Mouse (Mus musculus) adrenal gland, adult 8-10 months (tissue): ENCODE results near the gene Htr6. TPM values are rescaled to one million over a fixed set of nuclear protein-coding genes. Genes with fewer than 3 reads are reported as not detected.

Experiments used
- total RNA-seq, 4 experiments: library from RNA; stranded (reverse); gene quantifications; 2 replicates each; pipeline ENCODE4 v1.2.4; 2022

Htr6 gene
- total RNA-seq, 4 experiments from 2014 or later, result 0.48 to 0.99 (median 0.84) TPM

Other genes with a start within 250 kb of the Htr6 start
- gene Pla2g5, start 212.1 kb downstream of the Htr6 start, total RNA-seq, result 10 to 100 TPM; 13.3 to 43.8 (median 24.8) TPM
- gene Gm13030, start 201.6 kb downstream of the Htr6 start, total RNA-seq, result not detected
- 1 to 10 TPM in 2 of 4 experiments, under 1 TPM in 2; 0.46 to 2.9 (median 0.86) TPM for gene Pla2g2e, start 197.6 kb downstream of the Htr6 start, total RNA-seq
- gene Otud3, start 161.6 kb downstream of the Htr6 start, total RNA-seq, result 10 to 100 TPM; 10.6 to 11.7 (median 11.3) TPM
- gene Rnf186, start 108.5 kb downstream of the Htr6 start, total RNA-seq, result not detected
- 10 to 100 TPM; 19.1 to 23.0 (median 21.1) TPM for gene Tmco4, start 102.7 kb downstream of the Htr6 start, total RNA-seq
- gene Nbl1, start 17.4 kb upstream of the Htr6 start, total RNA-seq, result 10 to 100 TPM; 55.4 to 73.9 (median 64.2) TPM
- 100 to 1,000 TPM; 273 to 460 (median 363) TPM for gene Minos1, start 55.5 kb upstream of the Htr6 start, total RNA-seq
- gene Capzb, start 117.3 kb upstream of the Htr6 start, total RNA-seq, result 100 to 1,000 TPM; 357 to 412 (median 388) TPM
- gene Pqlc2, start 235.1 kb upstream of the Htr6 start, total RNA-seq, result 10 to 100 TPM; 10.3 to 12.0 (median 11.6) TPM
- gene Akr7a5, start 235.2 kb upstream of the Htr6 start, total RNA-seq, result 10 to 100 TPM; 65.4 to 73.5 (median 68.8) TPM